In the genomic region with DNA sequence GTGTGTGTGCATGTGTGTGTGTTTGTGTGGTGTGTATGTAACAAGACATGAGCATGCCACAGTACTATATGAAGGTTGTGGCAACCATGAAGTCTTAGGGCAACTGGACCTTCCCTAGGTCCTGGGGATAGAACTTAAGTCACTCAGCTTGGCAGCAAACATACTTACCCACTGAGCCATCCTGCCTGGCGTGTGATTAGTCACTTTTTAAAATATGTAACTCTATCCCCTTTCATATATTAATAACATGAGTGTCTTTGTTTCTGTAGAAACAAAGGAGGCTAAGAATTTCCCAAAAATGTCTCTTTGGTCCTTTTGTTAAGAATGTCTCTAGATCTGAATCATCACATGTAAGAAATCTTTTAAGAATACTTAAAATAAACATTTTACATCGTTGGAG, we compare ENCODE assay signal across 22 mouse cellular contexts. TPM values are rescaled to one million over a fixed set of nuclear protein-coding genes. Genes with fewer than 3 reads are reported as not detected.
DNase-seq lines count a peak whose midpoint lies in the region; ATAC-seq and TF ChIP-seq lines count a peak whose summit lies in the region.
"Had no signal": no experiment of that assay in that cellular context is flagged by ENCODE, and none has a peak within 500 bp of the region (broad histone marks: within the 10 kb centered on the region; RNA-seq: fewer than 3 reads in every experiment).

No protein-coding gene starts in this region.

- ATAC-seq in embryonic facial prominence, embryonic 12.5 days (ENCODE audit: insufficient number of reproducible peaks, insufficient read depth, low FRiP score, low TSS enrichment): no peak
- no peak for ATAC-seq in limb, embryonic 13.5 days (ENCODE audit: low FRiP score, low read depth)
- ATAC-seq: hindbrain, embryonic 16.5 days; inflammation-experienced regulatory T-cells, adult 6 months; intestine, postnatal 0 days had no signal

- H3K4me1 ChIP-seq in embryonic facial prominence, embryonic 12.5 days: peaks cover 19% of the 10 kb centered on the region
- H3K4me1 ChIP-seq in embryonic facial prominence, embryonic 10.5 days: peaks cover 34% of the 10 kb centered on the region
- H3K4me1 ChIP-seq in limb, embryonic 13.5 days: peaks cover 36% of the 10 kb centered on the region
- H3K4me1 ChIP-seq: heart, embryonic 10.5 days had no signal

- H3K4me3 ChIP-seq in embryonic facial prominence, embryonic 12.5 days: no peak overlapping the region
- H3K4me3 ChIP-seq in embryonic facial prominence, embryonic 10.5 days: no peak overlapping the region
- no peak overlapping the region for H3K4me3 ChIP-seq in layer of hippocampus, adult 2 months
- H3K4me3 ChIP-seq in limb, embryonic 13.5 days: no peak overlapping the region
- H3K4me3 ChIP-seq: heart, embryonic 10.5 days; hindbrain, embryonic 12.5 days had no signal

- H3K36me3 ChIP-seq in embryonic facial prominence, embryonic 12.5 days: no peaks in the 10 kb centered on the region
- H3K36me3 ChIP-seq in embryonic facial prominence, embryonic 10.5 days (replicated peaks): no peaks in the 10 kb centered on the region
- no peaks in the 10 kb centered on the region for H3K36me3 ChIP-seq in limb, embryonic 13.5 days
- H3K36me3 ChIP-seq: heart, embryonic 10.5 days; hindbrain, embryonic 12.5 days had no signal

- H3K27ac ChIP-seq in embryonic facial prominence, embryonic 12.5 days: peak overlapping the region; percentile 57; the same call in 1 of the 2 replicates
- H3K27ac ChIP-seq in embryonic facial prominence, embryonic 10.5 days (replicated peaks): no peak overlapping the region
- peak overlapping the region; percentile 46; the same call in 1 of the 2 replicates for H3K27ac ChIP-seq in layer of hippocampus, adult 2 months
- H3K27ac ChIP-seq in limb, embryonic 13.5 days: peak overlapping the region; percentile 52; the same call in 1 of the 2 replicates
- H3K27ac ChIP-seq: heart, embryonic 10.5 days had no signal

- no peak for DNase-seq in embryonic facial prominence, embryonic 10.5 days (ENCODE audit: low spot score)
- DNase-seq in layer of hippocampus, adult 2 months (ENCODE audit: low spot score in 2 of 2): no peak
- no peak for DNase-seq in layer of hippocampus, adult 11-12 months (ENCODE audit: low spot score)
- DNase-seq in right cerebral cortex, postnatal 4 days: no peak
- no peak for DNase-seq in liver
- DNase-seq: adrenal gland, adult 2 months; adrenal gland, postnatal 25 days; cerebellum, adult 18-20 months; cerebellum, adult 9-11 months; cerebellum, postnatal 36 days; gastrocnemius, postnatal 36 days; heart, adult 18-20 months; heart, postnatal 10 days; heart, postnatal 4 days had no signal

- H3K9me3 ChIP-seq in embryonic facial prominence, embryonic 12.5 days: no peaks in the 10 kb centered on the region
- H3K9me3 ChIP-seq in embryonic facial prominence, embryonic 10.5 days: 0 out of 2 replicates have a peak, but pooled peaks cover 4% of the 10 kb centered on the region
- 0 out of 2 replicates have a peak, but pooled peaks cover 2% of the 10 kb centered on the region for H3K9me3 ChIP-seq in limb, embryonic 13.5 days
- H3K9me3 ChIP-seq: heart, embryonic 10.5 days; hindbrain, embryonic 12.5 days had no signal

- H3K4me2 ChIP-seq in embryonic facial prominence, embryonic 12.5 days (replicated peaks): no peak overlapping the region
- H3K4me2 ChIP-seq in limb, embryonic 13.5 days (replicated peaks): no peak overlapping the region
- H3K4me2 ChIP-seq: hindbrain, embryonic 12.5 days had no signal

- no peak for TF ChIP-seq CTCF in layer of hippocampus, adult 2 months (conservative IDR thresholded peaks at IDR 0.05)

- WGBS in embryonic facial prominence, embryonic 12.5 days: 64% methylated on average over 2 of the region's 2 CpGs
- WGBS in embryonic facial prominence, embryonic 10.5 days: 79% methylated on average over 2 of the region's 2 CpGs
- WGBS in limb, embryonic 13.5 days: 69% methylated on average over 2 of the region's 2 CpGs

- no peak overlapping the region for H3K9ac ChIP-seq in embryonic facial prominence, embryonic 12.5 days
- H3K9ac ChIP-seq in limb, embryonic 13.5 days: no peak overlapping the region
- H3K9ac ChIP-seq: hindbrain, embryonic 12.5 days had no signal

- no peaks in the 10 kb centered on the region for H3K27me3 ChIP-seq in embryonic facial prominence, embryonic 12.5 days
- H3K27me3 ChIP-seq in embryonic facial prominence, embryonic 10.5 days (replicated peaks; ENCODE audit: low read depth, poor library complexity, severe bottlenecking): no peaks in the 10 kb centered on the region
- no peaks in the 10 kb centered on the region for H3K27me3 ChIP-seq in limb, embryonic 13.5 days
- H3K27me3 ChIP-seq: CH12.LX; hindbrain, embryonic 12.5 days had no signal

RNA-seq across cellular contexts. Expression of a gene that starts 16.0 kb away (rescaled TPM):
- polyA plus RNA-seq in embryonic facial prominence, embryonic 12.5 days (2016; fragmentation: Nextera tagmentation; extraction: Ambion mirVana): 72.5 and 77.8 TPM in 2 replicates
- polyA plus RNA-seq in embryonic facial prominence, embryonic 10.5 days (2016; fragmentation: Nextera tagmentation; extraction: Ambion mirVana): 44.9 and 46.2 TPM in 2 replicates
- total RNA-seq in layer of hippocampus, adult 2 months (2021): 1 to 10 TPM; 4.4 to 5.4 TPM
- polyA plus RNA-seq in limb, embryonic 13.5 days (2015; fragmentation: Nextera tagmentation; extraction: Ambion mirVana): 76.8 and 77.8 TPM in 2 replicates
- total RNA-seq: CH12.LX had no signal
